Comparison of ENCODE assay signal across 8 mouse cellular contexts in the genomic region with DNA sequence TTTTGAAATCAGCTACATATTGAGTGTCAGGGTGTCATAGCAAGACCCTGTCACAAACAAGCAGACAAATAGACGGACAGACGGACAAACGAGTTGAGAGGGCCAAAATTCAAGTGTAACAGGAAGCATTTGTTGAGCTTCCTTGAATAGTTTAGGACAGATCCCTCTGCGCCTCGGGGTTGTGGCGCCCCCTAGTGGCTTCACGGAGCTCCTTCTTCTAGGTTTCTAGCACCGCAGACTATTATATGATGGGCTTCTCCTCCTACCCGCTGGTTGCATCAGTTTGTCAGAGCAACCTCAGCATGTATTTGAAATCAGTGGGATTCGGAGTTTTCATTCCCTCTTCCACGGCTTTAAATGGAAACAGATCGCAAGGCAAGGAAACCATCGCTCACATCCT. TPM values are rescaled to one million over a fixed set of nuclear protein-coding genes. Genes with fewer than 3 reads are reported as not detected.
A peak's percentile ranks its signal among the peaks of the same experiment; 100 is the strongest.
DNase-seq lines count a peak whose midpoint lies in the region; ATAC-seq and TF ChIP-seq lines count a peak whose summit lies in the region.

No protein-coding gene starts in this region.

- H3K4me1 ChIP-seq in kidney, embryonic 14.5 days (ENCODE audit: control insufficient read depth, insufficient read depth, low read length): no peaks in the 10 kb centered on the region
- H3K4me1 ChIP-seq in limb, embryonic 14.5 days (ENCODE audit: control insufficient read depth, insufficient read depth, low read length): no peaks in the 10 kb centered on the region; the same call in 1 of the 2 replicates

- H3K27me3 ChIP-seq in kidney, embryonic 14.5 days (ENCODE audit: control insufficient read depth, insufficient read depth, low read length): no peaks in the 10 kb centered on the region
- H3K27me3 ChIP-seq in limb, embryonic 14.5 days (ENCODE audit: control insufficient read depth, insufficient read depth, low read length): no peaks in the 10 kb centered on the region

- no peak overlapping the region for H3K9ac ChIP-seq in kidney, embryonic 14.5 days (ENCODE audit: low read depth, low read length)
- no peak overlapping the region for H3K9ac ChIP-seq in limb, embryonic 14.5 days (ENCODE audit: low read depth, low read length, severe bottlenecking)

- DNase-seq in 3134 (ENCODE audit: extremely low read depth, insufficient read length, low spot score): peak; percentile 21
- peak; percentile 74 for DNase-seq in adrenal gland, adult 8-10 months
- peak; percentile 70 for DNase-seq in embryo, embryonic 11.5 days (ENCODE audit: low read depth, low spot score)
- DNase-seq in limb, embryonic 14.5 days (ENCODE audit: low spot score): peak; percentile 82
- peak; percentile 45 to 60 for DNase-seq in spleen, postnatal 14 days (ENCODE audit: low spot score in 2 of 2)

- 8% methylated on average over 13 of the region's 13 CpGs for WGBS in kidney, embryonic 14.5 days
- WGBS in limb, embryonic 14.5 days: 7% methylated on average over 13 of the region's 13 CpGs

- H3K4me2 ChIP-seq in kidney, embryonic 14.5 days (replicated peaks; ENCODE audit: low read depth, low read length): no peak overlapping the region
- no peak overlapping the region for H3K4me2 ChIP-seq in limb, embryonic 14.5 days (replicated peaks; ENCODE audit: low read depth, low read length, severe bottlenecking)

- H3K4me3 ChIP-seq in kidney, embryonic 14.5 days (ENCODE audit: low read length): no peak overlapping the region
- no peak overlapping the region for H3K4me3 ChIP-seq in limb, embryonic 14.5 days (replicated peaks; ENCODE audit: low read length)

- peak; percentile 95 for ATAC-seq in granulocyte monocyte progenitor cell, adult 5-6 weeks (replicated peaks; ENCODE audit: poor library complexity, severe bottlenecking)
- ATAC-seq in kidney, embryonic 14.5 days (ENCODE audit: low FRiP score, low TSS enrichment): peak; percentile 86
- ATAC-seq in limb, embryonic 14.5 days (ENCODE audit: low FRiP score, low read depth): peak; percentile 70; the same call in 1 of the 2 replicates
- peak; percentile 81 for ATAC-seq in monocyte, adult 5-6 weeks (replicated peaks; ENCODE audit: insufficient number of reproducible peaks, low FRiP score, low TSS enrichment, poor library complexity, severe bottlenecking)

- no peaks in the 10 kb centered on the region for H3K9me3 ChIP-seq in kidney, embryonic 14.5 days (ENCODE audit: control insufficient read depth, low read length)
- H3K9me3 ChIP-seq in limb, embryonic 14.5 days (ENCODE audit: control insufficient read depth, low read length): no peaks in the 10 kb centered on the region

- TF ChIP-seq POLR2A in limb, embryonic 14.5 days (IDR thresholded peaks at IDR 0.05; ENCODE audit: borderline replicate concordance, extremely low read depth, insufficient read depth, insufficient read length): no peak

- H3K36me3 ChIP-seq in kidney, embryonic 14.5 days (ENCODE audit: control insufficient read depth, insufficient read depth, low read length): no peaks in the 10 kb centered on the region
- no peaks in the 10 kb centered on the region for H3K36me3 ChIP-seq in limb, embryonic 14.5 days (ENCODE audit: control insufficient read depth, insufficient read depth, low read length)

- H3K27ac ChIP-seq in kidney, embryonic 14.5 days (ENCODE audit: low read depth, low read length): no peak overlapping the region
- H3K27ac ChIP-seq in limb, embryonic 14.5 days (replicated peaks; ENCODE audit: low read depth, low read length): no peak overlapping the region

RNA-seq across cellular contexts. Expression of a gene that starts 18.3 kb away (rescaled TPM):
- 10 to 100 TPM; 42.9 to 56.9 (median 48.5) TPM for total RNA-seq in adrenal gland, adult 8-10 months (2022)
- total RNA-seq in granulocyte monocyte progenitor cell, adult 5-6 weeks (2014; fragmentation: Nextera tagmentation): 40.9 and 43.6 TPM in 2 replicates
- total RNA-seq in granulocyte monocyte progenitor cell, adult 5-6 weeks (2017): 17.5 and 23.6 TPM in 2 replicates
- polyA plus RNA-seq in kidney, embryonic 14.5 days (2014; fragmentation: Nextera tagmentation; extraction: Ambion mirVana): 14.5 TPM in 2 replicates
- 20.9 and 36.5 TPM in 2 replicates for polyA plus RNA-seq in limb, embryonic 14.5 days (2012; rRNA removed)
- 10.0 and 10.4 TPM in 2 replicates for polyA plus RNA-seq in limb, embryonic 14.5 days (2014; fragmentation: Nextera tagmentation; extraction: Ambion mirVana)
- total RNA-seq in monocyte, adult 5-6 weeks (2017): 11.1 to 18.6 TPM (median 14.0 TPM) in 3 replicates

Comparison
In these comparisons a context has a peak if more than half of its experiments do, and no peak if none do; other contexts are left out.
1. DNase-seq: peak in every context shown above with its lines; median percentile 82 in limb, embryonic 14.5 days; 74 in adrenal gland, adult 8-10 months; 70 in embryo, embryonic 11.5 days; 52 in spleen, postnatal 14 days; 21 in 3134.